Mouse (Mus musculus) embryonic facial prominence, embryonic 12.5 days (tissue): Measurements from ENCODE around the gene Ptger2. TPM values are rescaled to one million over a fixed set of nuclear protein-coding genes. Genes with fewer than 3 reads are reported as not detected.

ENCODE experiments used
- ATAC-seq: fragments of 200-750 bp; cut with Nextera tagmentation; 2 replicates; pipeline ENCODE4 v1.8.0; 2017; ENCODE audit not compliant: insufficient number of reproducible peaks, insufficient read depth, low FRiP score, low TSS enrichment
- H3K27ac ChIP-seq: fragments of 300-500 bp; sonication (generic); 2 replicates; pipeline ENCODE4 v1.5.1; 2016; ENCODE audit warnings: mild to moderate bottlenecking
- H3K27me3 ChIP-seq: fragments of 300-500 bp; sonication (generic); 2 replicates; pipeline ENCODE4 v1.6.1; 2016; ENCODE audit warnings: mild to moderate bottlenecking, moderate library complexity
- H3K36me3 ChIP-seq: fragments of 300-500 bp; sonication (generic); 2 replicates; pipeline ENCODE4 v1.6.1; 2016; ENCODE audit warnings: mild to moderate bottlenecking
- H3K4me1 ChIP-seq: fragments of 300-500 bp; sonication (generic); 2 replicates; pipeline ENCODE4 v1.6.1; 2016
- H3K4me2 ChIP-seq: fragments of 300-500 bp; sonication (generic); replicated peaks from 2 replicates; pipeline ENCODE4 v1.6.1; 2016; ENCODE audit warnings: mild to moderate bottlenecking, moderate library complexity
- H3K4me3 ChIP-seq: fragments of 300-500 bp; sonication (generic); 2 replicates; pipeline ENCODE4 v1.5.1; 2016; ENCODE audit warnings: mild to moderate bottlenecking
- H3K9ac ChIP-seq: fragments of 300-500 bp; sonication (generic); 2 replicates; pipeline ENCODE4 v1.6.1; 2016; ENCODE audit warnings: mild to moderate bottlenecking, moderate library complexity
- H3K9me3 ChIP-seq: fragments of 300-500 bp; sonication (generic); 2 replicates; pipeline ENCODE4 v1.6.1; 2016; ENCODE audit warnings: mild to moderate bottlenecking, moderate library complexity
- WGBS: fragments of 180-500 bp; shearing (Covaris S2); methylation state at CpG from one replicate; pipeline ENCODE4 v1.1.7; 2016; 5-methylcytosine and 5-hydroxymethylcytosine counted together
- microRNA counts: library from miRNA; unstranded; fragments of <30 nt; microRNA quantifications from one replicate; lab custom pipeline; 2017
- microRNA-seq: library from miRNA; unstranded; fragments of <30 nt; microRNA quantifications from one replicate; pipeline ENCODE4, GENCODE M21; 2017
- polyA plus RNA-seq: library from polyadenylated mRNA; unstranded; fragments of >200 nt; fragmentation: Nextera tagmentation; extraction: Ambion mirVana; gene quantifications from 2 replicates; pipeline ENCODE4 v1.2.1, GENCODE M21; 2016

Gene Ptger2
- polyA plus RNA-seq, 1 experiment from 2014 or later, result 0.77 TPM

DNA sequence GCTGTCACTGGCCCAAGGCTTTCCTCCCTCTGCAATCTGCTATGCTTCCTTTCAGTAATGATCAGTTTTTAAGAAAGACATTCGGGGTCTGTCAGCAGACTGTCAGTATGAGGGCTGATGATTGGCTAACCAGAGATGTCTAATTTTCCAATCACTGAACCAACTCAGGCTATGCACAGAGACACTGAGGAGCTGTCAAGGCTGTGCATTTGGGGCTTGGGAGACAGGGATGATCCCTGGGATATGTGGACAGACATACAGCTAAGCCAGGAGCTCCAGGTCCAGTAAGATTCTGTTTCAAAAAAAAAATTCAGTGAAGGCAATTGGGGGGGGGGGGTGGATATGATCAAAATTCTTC, 62.4 kb downstream of the Ptger2 start:
- H3K27me3 ChIP-seq, result no peaks in the 10 kb centered on the region
- H3K36me3 ChIP-seq, result no peaks in the 10 kb centered on the region
- no peak overlapping the region for H3K27ac ChIP-seq
- H3K4me1 ChIP-seq, result no peaks in the 10 kb centered on the region
- 65% methylated on average over 1 of the region's 1 CpGs for WGBS
- ATAC-seq, result no peak
- no peak overlapping the region for H3K4me2 ChIP-seq
- H3K9me3 ChIP-seq, result no peaks in the 10 kb centered on the region
- H3K9ac ChIP-seq, result no peak overlapping the region
- H3K4me3 ChIP-seq, result no peak overlapping the region

DNA sequence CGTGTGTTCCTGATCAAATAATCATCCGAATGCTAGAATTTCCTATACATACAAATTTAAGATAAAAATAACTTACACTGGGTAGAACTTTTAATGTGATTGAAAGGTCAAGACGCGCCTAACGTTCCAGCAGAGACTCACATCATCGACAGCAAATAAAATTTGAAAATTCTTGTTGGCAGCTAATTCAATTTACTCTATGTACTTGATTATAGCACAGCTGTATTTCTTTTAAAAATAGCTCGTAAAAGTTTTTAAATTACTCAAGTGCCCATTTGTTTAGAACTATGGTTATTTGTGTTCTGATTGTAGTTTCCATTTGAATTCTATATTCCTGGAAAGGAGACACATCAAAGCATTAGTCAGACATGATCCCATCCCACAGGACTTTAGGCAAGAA, 63.1 kb downstream of the Ptger2 start:
- ATAC-seq, result no peak
- 68% methylated on average over 7 of the region's 7 CpGs for WGBS
- H3K4me2 ChIP-seq, result no peak overlapping the region
- H3K4me3 ChIP-seq, result no peak overlapping the region
- no peaks in the 10 kb centered on the region for H3K36me3 ChIP-seq
- H3K27me3 ChIP-seq, result no peaks in the 10 kb centered on the region
- H3K9me3 ChIP-seq, result no peaks in the 10 kb centered on the region
- no peaks in the 10 kb centered on the region for H3K4me1 ChIP-seq
- no peak overlapping the region for H3K27ac ChIP-seq
- H3K9ac ChIP-seq, result no peak overlapping the region

MicroRNAs within 50 kb of the gene (microRNA counts, 519-probe panel; counts per million panel counts)
- microRNA mmu-miR-327 (lab: Ali Mortazavi, UCI), result 460 counts per million, percentile 65 among the panel's probes with 10 or more counts

Small RNAs within 50 kb of the gene (microRNA-seq; reads per million reads assigned to microRNA genes)
- not detected for gene Mir327

Other genes starting within 250 kb of the Ptger2 start
- gene Gm8267, start 237.9 kb upstream of the Ptger2 start, polyA plus RNA-seq, result not detected in 2 replicates
- 0.20 and 0.47 TPM in 2 replicates for gene Ptgdr, start 128.8 kb upstream of the Ptger2 start, polyA plus RNA-seq
- 5.5 and 5.8 TPM in 2 replicates for gene Gpr137c, start 231.5 kb downstream of the Ptger2 start, polyA plus RNA-seq
- 18.4 and 21.4 TPM in 2 replicates for gene Txndc16, start 232.1 kb downstream of the Ptger2 start, polyA plus RNA-seq